Mouse (Mus musculus): ENCODE data around the gene Wdr54.

The Wdr54 gene

DNA sequence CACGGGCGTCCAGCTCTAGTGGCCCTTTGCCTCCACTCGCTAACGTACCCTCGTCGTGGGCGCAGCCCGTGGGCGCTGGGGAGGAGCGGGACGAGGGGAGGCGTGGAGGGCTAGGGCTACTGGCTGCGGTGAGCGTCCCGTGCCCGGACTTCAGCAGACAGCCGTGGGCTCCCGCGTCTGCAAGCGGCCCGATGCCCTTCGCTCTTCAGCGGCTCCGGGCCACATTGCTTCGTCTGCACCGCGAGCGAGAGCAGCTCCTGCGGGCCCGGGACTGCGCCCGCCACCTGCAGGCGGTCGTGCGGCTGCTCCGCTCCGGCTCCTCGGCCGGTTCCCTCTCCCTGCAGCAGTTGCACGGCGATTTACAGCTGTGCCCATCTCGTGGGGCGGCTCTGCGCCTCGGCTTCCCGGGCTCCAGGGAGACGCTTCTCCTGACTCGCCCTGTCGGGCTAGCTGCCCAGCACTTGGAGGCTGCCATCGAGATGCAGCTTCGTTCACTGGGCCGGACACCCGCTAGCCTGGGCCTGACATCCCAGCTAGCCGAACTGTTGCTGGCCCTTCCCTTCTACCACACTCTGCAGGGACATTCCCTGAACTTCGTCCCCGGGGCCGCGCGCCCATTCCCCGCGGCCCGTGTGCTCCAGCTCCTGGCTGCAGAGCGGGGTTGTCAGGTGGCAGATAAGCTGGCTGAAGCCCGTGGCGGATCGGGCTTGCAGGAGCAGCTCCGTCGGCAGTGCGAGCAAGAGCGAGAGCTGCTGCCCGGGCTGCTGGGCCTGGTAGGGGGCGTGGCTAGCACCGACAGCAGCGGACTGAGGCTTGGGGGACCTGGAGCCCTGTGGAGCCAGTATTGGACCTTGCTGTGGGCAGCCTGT is 54.3 kb downstream of the Wdr54 start:
- DNase-seq, result peak; percentile 63

GRCm38 (mm10) chr6:83101316-83101687 is 54.9 kb downstream of the Wdr54 start, which contains the start of the genes Ccdc142 and Gm42688:
Gene Ccdc142 (plus strand): TSS chr6:83101601.
Gene Gm42688 (plus strand): TSS chr6:83101617.
- DNase-seq, result peak; percentile 92

All from cerebellum, adult 11-12 months (tissue).